Mouse (Mus musculus): ENCODE measurements at regions not wholly inside any gene's neighbourhood (a gene's known extent, or its start where the extent isn't known, plus 50 kb on each side); places are given as distances from the start of the nearest gene placed in this dataset.

- Histone ChIP-seq H3K9ac (no peak overlapping the region), H3K27me3 (no peaks in the 10 kb centered on the region), H3K4me1 (replicated peaks) (no peaks in the 10 kb centered on the region), H3K9me3 (replicated peaks) (no peaks in the 10 kb centered on the region), H3K36me3 (no peaks in the 10 kb centered on the region), H3K4me3 (no peak overlapping the region), H3K27ac (no peak overlapping the region), H3K4me2 (no peak overlapping the region)
- no peak for ATAC-seq (replicated peaks; ENCODE audit: insufficient number of reproducible peaks, insufficient read depth, low FRiP score, low read depth)
- WGBS, result 72% methylated on average over 4 of the region's 4 CpGs
Observed at GRCm38 (mm10) chr7:68610499-68610898, 138.5 kb downstream of the Arrdc4 start.

- no peaks in the 10 kb centered on the region for H3K36me3 ChIP-seq
- H3K9me3 ChIP-seq (replicated peaks), result no peaks in the 10 kb centered on the region
- H3K4me3 ChIP-seq, result no peak overlapping the region
- no peak for ATAC-seq (replicated peaks; ENCODE audit: insufficient number of reproducible peaks, insufficient read depth, low FRiP score, low read depth)
- no peak overlapping the region for H3K27ac ChIP-seq
- H3K4me1 ChIP-seq (replicated peaks), result no peaks in the 10 kb centered on the region
- no peak overlapping the region for H3K9ac ChIP-seq
- no peaks in the 10 kb centered on the region for H3K27me3 ChIP-seq
- no peak overlapping the region for H3K4me2 ChIP-seq
- 82% methylated on average over 4 of the region's 4 CpGs for WGBS
Observed at GRCm38 (mm10) chr7:68607170-68607569, 141.9 kb downstream of the Arrdc4 start.

- Histone ChIP-seq H3K9ac (no peak overlapping the region), H3K27ac (no peak overlapping the region), H3K36me3 (no peaks in the 10 kb centered on the region), H3K4me1 (replicated peaks) (no peaks in the 10 kb centered on the region), H3K4me3 (no peak overlapping the region), H3K4me2 (no peak overlapping the region), H3K9me3 (replicated peaks) (no peaks in the 10 kb centered on the region), H3K27me3 (no peaks in the 10 kb centered on the region)
- no peak for ATAC-seq (replicated peaks; ENCODE audit: insufficient number of reproducible peaks, insufficient read depth, low FRiP score, low read depth)
- WGBS, result 71% methylated on average over 3 of the region's 3 CpGs
Observed at GRCm38 (mm10) chr7:68606278-68606677, 142.8 kb downstream of the Arrdc4 start.

GRCm38 (mm10) chr7:68603711-68604110 lies 145.3 kb downstream of the Arrdc4 start:
- Histone ChIP-seq H3K36me3 (no peaks in the 10 kb centered on the region), H3K4me3 (no peak overlapping the region), H3K9ac (no peak overlapping the region), H3K9me3 (replicated peaks) (no peaks in the 10 kb centered on the region), H3K27ac (no peak overlapping the region), H3K4me2 (no peak overlapping the region), H3K4me1 (replicated peaks) (no peaks in the 10 kb centered on the region), H3K27me3 (no peaks in the 10 kb centered on the region)
- WGBS, result 48% methylated on average over 2 of the region's 2 CpGs
- ATAC-seq (replicated peaks; ENCODE audit: insufficient number of reproducible peaks, insufficient read depth, low FRiP score, low read depth), result no peak

- no peak for ATAC-seq (replicated peaks; ENCODE audit: insufficient number of reproducible peaks, insufficient read depth, low FRiP score, low read depth)
- Histone ChIP-seq H3K9me3 (replicated peaks) (no peaks in the 10 kb centered on the region), H3K4me2 (no peak overlapping the region), H3K36me3 (no peaks in the 10 kb centered on the region), H3K9ac (no peak overlapping the region), H3K4me3 (no peak overlapping the region), H3K27ac (no peak overlapping the region), H3K27me3 (no peaks in the 10 kb centered on the region), H3K4me1 (replicated peaks) (no peaks in the 10 kb centered on the region)
- WGBS, result 66% methylated on average over 6 of the region's 6 CpGs
Observed at GRCm38 (mm10) chr7:68602003-68602402, 147.0 kb downstream of the Arrdc4 start.

- H3K36me3 ChIP-seq, result no peaks in the 10 kb centered on the region
- H3K9ac ChIP-seq, result no peak overlapping the region
- H3K27me3 ChIP-seq, result no peaks in the 10 kb centered on the region
- no peaks in the 10 kb centered on the region for H3K4me1 ChIP-seq (replicated peaks)
- WGBS, result 62% methylated on average over 4 of the region's 4 CpGs
- H3K27ac ChIP-seq, result no peak overlapping the region
- no peak for ATAC-seq (replicated peaks; ENCODE audit: insufficient number of reproducible peaks, insufficient read depth, low FRiP score, low read depth)
- H3K9me3 ChIP-seq (replicated peaks), result no peaks in the 10 kb centered on the region
- H3K4me3 ChIP-seq, result no peak overlapping the region
- no peak overlapping the region for H3K4me2 ChIP-seq
Observed at GRCm38 (mm10) chr7:68594017-68594386, 155.0 kb downstream of the Arrdc4 start.

GRCm38 (mm10) chr7:68593344-68594016 lies 155.6 kb downstream of the Arrdc4 start:
- WGBS, result 55% methylated on average over 15 of the region's 15 CpGs
- H3K4me2 ChIP-seq, result no peak overlapping the region
- no peaks in the 10 kb centered on the region for H3K9me3 ChIP-seq (replicated peaks)
- no peaks in the 10 kb centered on the region for H3K36me3 ChIP-seq
- H3K9ac ChIP-seq, result no peak overlapping the region
- no peaks in the 10 kb centered on the region for H3K4me1 ChIP-seq (replicated peaks)
- ATAC-seq (replicated peaks; ENCODE audit: insufficient number of reproducible peaks, insufficient read depth, low FRiP score, low read depth), result no peak
- no peak overlapping the region for H3K27ac ChIP-seq
- H3K27me3 ChIP-seq, result no peaks in the 10 kb centered on the region
- no peak overlapping the region for H3K4me3 ChIP-seq

- no peak overlapping the region for H3K27ac ChIP-seq
- peaks cover 6% of the 10 kb centered on the region; the same call in 1 of the 2 replicates for H3K27me3 ChIP-seq
- WGBS, result 82% methylated on average over 13 of the region's 13 CpGs
- H3K4me2 ChIP-seq, result no peak overlapping the region
- H3K4me3 ChIP-seq, result no peak overlapping the region
- H3K4me1 ChIP-seq (replicated peaks), result no peaks in the 10 kb centered on the region
- no peaks in the 10 kb centered on the region for H3K9me3 ChIP-seq (replicated peaks)
- no peak for ATAC-seq (replicated peaks; ENCODE audit: insufficient number of reproducible peaks, insufficient read depth, low FRiP score, low read depth)
- no peak overlapping the region for H3K9ac ChIP-seq
- H3K36me3 ChIP-seq, result no peaks in the 10 kb centered on the region
Observed at GRCm38 (mm10) chr7:68582540-68583325, 166.3 kb downstream of the Arrdc4 start.

- no peak for ATAC-seq (replicated peaks; ENCODE audit: insufficient number of reproducible peaks, insufficient read depth, low FRiP score, low read depth)
- WGBS, result 30% methylated on average over 4 of the region's 4 CpGs
- H3K9ac ChIP-seq, result no peak overlapping the region
- H3K4me2 ChIP-seq, result no peak overlapping the region
- no peak overlapping the region for H3K27ac ChIP-seq
- H3K36me3 ChIP-seq, result no peaks in the 10 kb centered on the region
- H3K4me3 ChIP-seq, result no peak overlapping the region
- no peaks in the 10 kb centered on the region for H3K4me1 ChIP-seq (replicated peaks)
- no peaks in the 10 kb centered on the region for H3K9me3 ChIP-seq (replicated peaks)
- peaks cover 9% of the 10 kb centered on the region; the same call in 1 of the 2 replicates for H3K27me3 ChIP-seq
Observed at GRCm38 (mm10) chr7:68580650-68581049, 168.4 kb downstream of the Arrdc4 start.

GRCm38 (mm10) chr7:68579666-68580065 lies 169.4 kb downstream of the Arrdc4 start:
- H3K9me3 ChIP-seq (replicated peaks), result no peaks in the 10 kb centered on the region
- H3K27ac ChIP-seq, result no peak overlapping the region
- H3K9ac ChIP-seq, result no peak overlapping the region
- no peaks in the 10 kb centered on the region for H3K4me1 ChIP-seq (replicated peaks)
- peak overlapping the region; percentile 55 for H3K4me2 ChIP-seq
- peaks cover 9% of the 10 kb centered on the region; the same call in 1 of the 2 replicates for H3K27me3 ChIP-seq
- WGBS, result 12% methylated on average over 10 of the region's 10 CpGs
- peak overlapping the region; percentile 37 for H3K4me3 ChIP-seq
- no peak for ATAC-seq (replicated peaks; ENCODE audit: insufficient number of reproducible peaks, insufficient read depth, low FRiP score, low read depth)
- H3K36me3 ChIP-seq, result no peaks in the 10 kb centered on the region

- no peak overlapping the region for H3K4me2 ChIP-seq
- H3K9me3 ChIP-seq (replicated peaks), result no peaks in the 10 kb centered on the region
- H3K27ac ChIP-seq, result no peak overlapping the region
- WGBS, result 42% methylated on average over 8 of the region's 8 CpGs
- peaks cover 9% of the 10 kb centered on the region; the same call in 1 of the 2 replicates for H3K27me3 ChIP-seq
- H3K36me3 ChIP-seq, result no peaks in the 10 kb centered on the region
- H3K4me1 ChIP-seq (replicated peaks), result no peaks in the 10 kb centered on the region
- no peak overlapping the region for H3K4me3 ChIP-seq
- H3K9ac ChIP-seq, result no peak overlapping the region
- ATAC-seq (replicated peaks; ENCODE audit: insufficient number of reproducible peaks, insufficient read depth, low FRiP score, low read depth), result no peak
Observed at GRCm38 (mm10) chr7:68579216-68579615, 169.8 kb downstream of the Arrdc4 start.

GRCm38 (mm10) chr7:68571315-68571714 lies 177.7 kb downstream of the Arrdc4 start:
- ATAC-seq (replicated peaks; ENCODE audit: insufficient number of reproducible peaks, insufficient read depth, low FRiP score, low read depth), result no peak
- no peak overlapping the region for H3K27ac ChIP-seq
- H3K27me3 ChIP-seq, result no peaks in the 10 kb centered on the region
- no peak overlapping the region for H3K4me3 ChIP-seq
- no peak overlapping the region for H3K4me2 ChIP-seq
- no peak overlapping the region for H3K9ac ChIP-seq
- H3K4me1 ChIP-seq (replicated peaks), result peaks cover 3% of the 10 kb centered on the region; the same call in 1 of the 2 replicates
- H3K36me3 ChIP-seq, result no peaks in the 10 kb centered on the region
- 57% methylated on average over 4 of the region's 4 CpGs for WGBS
- no peaks in the 10 kb centered on the region for H3K9me3 ChIP-seq (replicated peaks)
